Mouse (Mus musculus) forebrain, embryonic 12.5 days (tissue): ENCODE results near the gene Trim71. TPM values are rescaled to one million over a fixed set of nuclear protein-coding genes. Genes with fewer than 3 reads are reported as not detected.

Source experiments
- polyA plus RNA-seq: library from polyadenylated mRNA; unstranded; fragments of >200 nt; fragmentation: Nextera tagmentation; extraction: Ambion mirVana; gene quantifications from 2 replicates; pipeline ENCODE4 v1.2.1, GENCODE M21; 2016

Gene Trim71
- polyA plus RNA-seq, 1 experiment from 2014 or later: 0.52 TPM

Other genes starting within 250 kb of the Trim71 start
- not detected in 2 replicates for gene Bcl2a1c, start 234.2 kb downstream of the Trim71 start, polyA plus RNA-seq
- 28.3 and 36.8 TPM in 2 replicates for gene Crtap, start 173.7 kb downstream of the Trim71 start, polyA plus RNA-seq
- gene Glb1, start 163.3 kb downstream of the Trim71 start, polyA plus RNA-seq: 19.9 and 21.4 TPM in 2 replicates
- 8.2 and 8.7 TPM in 2 replicates for gene Tmppe, start 163.3 kb downstream of the Trim71 start, polyA plus RNA-seq
- gene Ccr4, start 59.5 kb downstream of the Trim71 start, polyA plus RNA-seq: not detected in 2 replicates
- gene C130032M10Rik, start 48.7 kb downstream of the Trim71 start, polyA plus RNA-seq: not detected in 2 replicates
- gene Cnot10, start 75.8 kb upstream of the Trim71 start, polyA plus RNA-seq: 67.9 and 70.6 TPM in 2 replicates
- 101 and 104 TPM in 2 replicates for gene Dync1li1, start 124.4 kb upstream of the Trim71 start, polyA plus RNA-seq
- gene Cmtm6, start 166.7 kb upstream of the Trim71 start, polyA plus RNA-seq: 25.4 and 25.6 TPM in 2 replicates
- gene Cmtm7, start 217.5 kb upstream of the Trim71 start, polyA plus RNA-seq: 32.3 and 41.2 TPM in 2 replicates